Mouse (Mus musculus) neutrophil, adult 5-6 weeks (primary cell): ENCODE data around the gene Hsd17b12. TPM values are rescaled to one million over a fixed set of nuclear protein-coding genes. Genes with fewer than 3 reads are reported as not detected.

Experiments used
- ATAC-seq: fragments of 151-379, 151-347 bp; 2 replicates; pipeline ENCODE4 v1.8.0; 2017; ENCODE audit warnings: mild to moderate bottlenecking, moderate TSS enrichment; ENCODE audit not compliant: insufficient number of reproducible peaks, poor library complexity, low FRiP score, severe bottlenecking; ENCODE audit errors: extremely low read depth
- total RNA-seq: library from RNA; stranded (forward); fragments of 200-1000 nt; gene quantifications from 2 replicates; pipeline ENCODE4 v1.2.3, GENCODE M21; 2017

Hsd17b12 gene
- total RNA-seq, 1 experiment from 2014 or later, result 31.5 TPM

- no peak for ATAC-seq
Observed at GRCm38 (mm10) chr2:94122182-94123041, 35.4 kb downstream of the Hsd17b12 start.

- no peak for ATAC-seq
Observed at GRCm38 (mm10) chr2:94103758-94104157, 54.0 kb downstream of the Hsd17b12 start.

- no peak for ATAC-seq
Observed at GRCm38 (mm10) chr2:94089901-94090300, 67.9 kb downstream of the Hsd17b12 start.

GRCm38 (mm10) chr2:94069482-94069881 is 88.3 kb downstream of the Hsd17b12 start:
- ATAC-seq, result no peak

GRCm38 (mm10) chr2:94066540-94067135 is 91.1 kb downstream of the Hsd17b12 start:
- ATAC-seq, result no peak

DNA sequence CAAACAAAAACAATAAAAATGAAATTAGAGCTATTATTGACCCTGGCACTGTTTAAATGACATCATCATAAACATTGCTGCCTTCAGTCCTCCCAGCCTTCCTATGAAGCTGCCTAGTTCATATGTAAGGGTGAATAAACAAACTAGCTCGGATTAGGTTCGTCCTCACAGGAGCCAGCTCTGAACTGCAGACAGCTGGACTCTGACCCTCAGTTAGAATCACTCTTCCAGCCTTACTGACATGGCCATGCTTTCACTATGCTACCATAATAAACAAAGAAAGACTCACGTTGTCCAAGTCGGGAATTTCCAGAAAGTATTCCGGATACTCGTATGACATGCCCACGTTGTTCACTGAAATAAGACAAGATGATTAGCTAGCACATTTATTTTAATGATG is 91.6 kb downstream of the Hsd17b12 start:
- ATAC-seq, result no peak

GRCm38 (mm10) chr2:94062791-94063190 is 95.0 kb downstream of the Hsd17b12 start:
- ATAC-seq, result no peak

DNA sequence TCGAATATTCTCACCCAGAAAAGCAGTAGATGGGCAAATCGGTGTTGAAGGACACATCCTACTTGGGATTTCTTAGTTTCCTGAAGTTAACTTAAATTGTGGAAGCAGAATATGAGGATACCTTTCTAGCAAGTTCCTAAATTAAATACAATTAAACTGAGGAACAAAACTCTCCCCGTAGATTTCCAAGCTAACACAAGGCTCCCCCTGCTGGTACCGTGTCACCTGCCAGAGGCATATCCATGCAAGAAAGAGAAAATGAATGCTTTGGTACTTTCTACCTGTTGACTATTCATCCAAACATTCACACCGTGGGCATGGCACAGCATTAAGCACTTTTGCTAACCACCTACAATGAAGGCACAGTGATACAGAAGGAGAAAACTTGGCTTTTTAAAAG is 98.3 kb downstream of the Hsd17b12 start:
- no peak for ATAC-seq

DNA sequence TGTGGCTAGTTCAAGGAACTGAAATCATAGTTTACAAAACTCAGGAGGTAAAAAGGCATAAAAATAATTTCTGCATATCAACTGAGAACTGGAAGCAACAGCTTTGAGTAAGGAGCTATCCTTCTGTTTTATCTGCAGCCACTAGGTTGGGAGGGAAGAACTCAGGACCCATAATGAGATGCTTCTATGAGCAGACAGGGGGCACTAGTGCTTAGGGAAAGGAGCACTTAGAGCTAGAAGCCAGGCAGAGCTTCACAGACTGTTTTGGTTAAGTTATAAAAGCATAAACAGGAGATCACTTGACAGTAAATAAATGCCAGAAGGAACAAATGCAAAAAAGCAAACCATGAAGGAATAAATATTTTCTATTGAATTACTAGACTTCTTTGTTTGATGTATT is 103.0 kb downstream of the Hsd17b12 start:
- no peak for ATAC-seq

GRCm38 (mm10) chr2:94051952-94052351 is 105.8 kb downstream of the Hsd17b12 start:
- no peak for ATAC-seq

- no peak for ATAC-seq
Observed at GRCm38 (mm10) chr2:94050901-94051300, 106.9 kb downstream of the Hsd17b12 start.

DNA sequence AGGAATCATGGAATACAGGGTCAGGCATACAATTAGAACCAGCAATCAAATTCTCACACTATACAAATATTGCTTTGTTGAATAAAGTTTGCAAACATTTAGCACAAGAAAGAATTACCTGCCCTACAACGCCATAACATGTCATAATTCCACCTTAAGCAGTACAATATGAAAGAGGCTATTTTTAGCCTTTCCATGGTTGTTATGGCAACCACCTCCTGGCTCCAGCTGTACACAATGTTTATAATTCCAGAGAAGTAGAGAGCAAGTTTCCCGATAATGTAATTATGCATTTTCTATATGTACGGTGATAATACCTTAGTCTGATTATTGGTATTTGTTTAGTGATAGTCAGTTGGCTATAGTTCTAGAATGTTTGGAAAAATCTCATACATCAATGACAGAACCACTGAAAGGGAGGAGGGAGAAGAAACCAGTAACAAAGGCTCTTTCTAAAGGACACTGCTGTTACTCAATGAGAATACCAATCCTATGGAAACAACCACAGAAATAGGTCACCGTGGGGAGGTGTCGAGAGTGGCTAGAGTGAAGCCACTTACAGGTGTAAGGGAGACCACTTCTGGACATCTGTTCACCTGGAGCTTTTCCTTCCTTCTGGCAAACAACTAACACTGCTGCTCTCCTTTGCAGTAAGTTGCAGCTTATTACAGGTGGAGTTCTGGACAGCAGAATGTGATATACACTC is 108.1 kb downstream of the Hsd17b12 start:
- ATAC-seq, result no peak

GRCm38 (mm10) chr2:94048733-94049470 is 108.9 kb downstream of the Hsd17b12 start:
- no peak for ATAC-seq

DNA sequence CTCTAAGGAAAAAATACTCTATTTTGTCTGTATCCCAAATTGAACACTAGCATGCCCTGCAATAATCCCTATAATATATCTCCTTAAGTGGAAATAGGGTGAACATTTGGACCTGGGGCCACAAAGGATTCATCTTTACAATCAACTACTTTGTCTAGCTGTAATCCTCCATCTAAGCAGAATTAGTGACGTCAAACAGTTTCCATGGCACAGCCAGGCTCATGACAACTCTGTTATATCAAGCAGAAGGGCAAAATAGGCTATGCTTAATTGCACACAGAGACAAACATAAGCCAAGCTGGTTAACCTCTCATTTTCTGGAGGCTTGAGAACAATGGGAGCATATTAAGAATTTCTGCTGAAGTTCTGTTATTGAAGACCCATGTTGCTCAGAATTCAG is 109.5 kb downstream of the Hsd17b12 start:
- ATAC-seq, result no peak

DNA sequence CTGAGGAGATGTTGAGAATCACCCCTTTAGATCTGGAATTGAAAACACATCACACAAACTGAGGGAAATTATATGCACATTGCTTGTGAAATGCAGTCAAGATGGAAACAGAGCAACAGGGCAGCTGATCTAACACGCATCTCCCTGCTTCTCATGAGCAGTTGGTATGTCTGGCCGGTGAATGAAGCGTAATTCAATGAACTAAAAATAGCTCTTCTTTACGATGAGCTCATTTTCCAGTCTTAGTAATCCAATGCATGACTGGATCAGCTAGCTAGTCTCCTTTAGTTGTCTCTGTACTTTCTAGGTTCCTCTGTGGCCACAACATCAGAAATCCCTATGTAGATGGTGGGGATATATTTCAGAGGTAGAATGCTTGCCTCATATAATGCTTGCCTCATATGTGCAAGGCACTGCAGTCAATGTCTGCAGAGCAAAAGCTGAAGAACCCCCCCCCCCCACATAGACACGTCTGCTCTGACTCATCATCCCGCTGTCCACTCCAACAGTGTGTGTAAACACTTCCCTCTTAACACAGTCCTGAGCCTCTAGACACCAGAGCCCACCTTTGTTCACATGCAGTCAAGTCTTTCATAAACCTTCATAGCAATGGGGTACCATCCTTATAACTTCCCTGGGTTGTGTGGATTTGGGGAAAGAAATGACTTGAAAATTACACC is 112.2 kb downstream of the Hsd17b12 start:
- no peak for ATAC-seq

DNA sequence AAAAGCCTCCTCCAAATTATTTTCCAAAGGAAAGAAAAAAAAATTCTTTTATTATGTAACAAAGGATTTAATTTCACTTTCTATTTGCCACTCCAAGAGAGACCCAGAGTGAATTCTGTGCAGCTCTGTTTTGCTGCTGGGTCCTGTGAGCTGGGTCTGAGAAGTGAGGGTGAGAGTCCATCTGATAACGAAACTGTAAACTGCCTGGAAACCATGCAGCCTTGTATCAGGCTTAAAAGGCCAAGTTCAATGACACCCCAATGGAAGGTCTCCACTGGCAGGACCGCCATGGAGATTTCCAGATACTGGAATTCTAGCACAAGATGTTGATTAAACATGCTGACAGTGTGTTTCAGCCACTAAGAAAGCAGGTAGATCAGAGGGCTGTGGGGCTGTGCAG is 113.6 kb downstream of the Hsd17b12 start:
- ATAC-seq, result no peak

DNA sequence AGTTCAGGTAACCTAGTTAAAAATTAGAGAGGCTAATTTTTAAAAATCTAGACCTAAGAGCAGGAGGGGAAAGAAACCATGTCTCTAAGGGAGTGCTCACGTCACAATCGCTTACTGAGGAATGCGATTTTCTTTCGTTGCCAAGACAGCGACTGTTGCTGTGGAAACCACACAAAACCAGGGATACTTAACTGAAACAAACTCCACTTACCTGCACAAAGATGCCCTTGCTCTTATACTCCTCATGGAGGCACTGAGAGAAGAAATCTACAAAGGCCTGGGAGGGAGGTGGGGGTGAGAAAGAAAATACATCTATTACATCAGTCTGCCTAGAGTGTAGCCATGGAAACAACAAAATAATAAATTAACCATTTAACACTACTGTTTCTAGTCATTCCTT is 114.1 kb downstream of the Hsd17b12 start:
- no peak for ATAC-seq

GRCm38 (mm10) chr2:94042461-94042860 is 115.3 kb downstream of the Hsd17b12 start:
- no peak for ATAC-seq
